Mouse (Mus musculus): ENCODE measurements around the gene Olfr224.

- TF ChIP-seq CTCF (IDR thresholded peaks at IDR 0.05 in 2 of 3, conservative IDR thresholded peaks at IDR 0.05 in 1 of 3; ENCODE audit: control insufficient read depth in 1 of 3, insufficient read depth in 1 of 3, low read depth in 2 of 3, low read length in 3 of 3, poor library complexity in 1 of 3, severe bottlenecking in 1 of 3) (no peak), NRF1 (IDR thresholded peaks at IDR 0.05; ENCODE audit: insufficient read depth, low read depth, low read length, poor library complexity, severe bottlenecking) (no peak), CHD2 (IDR thresholded peaks at IDR 0.05; ENCODE audit: low read length) (no peak), JUND (IDR thresholded peaks at IDR 0.05; ENCODE audit: low read depth, low read length) (no peak), POLR2AphosphoS2 (IDR thresholded peaks at IDR 0.05; ENCODE audit: low read length) (no peak), EP300 (IDR thresholded peaks at IDR 0.05; ENCODE audit: low read depth in 1 of 2, low read length in 2 of 2) (no peak), TBP (IDR thresholded peaks at IDR 0.05; ENCODE audit: low read depth, low read length) (no peak), MEF2A (IDR thresholded peaks at IDR 0.05; ENCODE audit: extremely low read depth, insufficient replicate concordance, low read depth, low read length, poor library complexity, severe bottlenecking) (no peak), POLR2A (IDR thresholded peaks at IDR 0.05; ENCODE audit: control insufficient read depth in 1 of 2, insufficient read depth in 1 of 2, low read depth in 1 of 2, low read length in 2 of 2, poor library complexity in 1 of 2) (no peak), ELF1 (IDR thresholded peaks at IDR 0.05; ENCODE audit: low read depth, low read length) (no peak), KAT2A (conservative IDR thresholded peaks at IDR 0.05; ENCODE audit: low read depth, low read length) (no peak), MYC (IDR thresholded peaks at IDR 0.05; ENCODE audit: low read depth, low read length) (no peak)
Observed at GRCm38 (mm10) chr11:58613359-58613758, 43.0 kb upstream of the Olfr224 start.
